Mouse (Mus musculus) v-Abl transformed pro-B cells (cell line): ENCODE results near the gene Hist1h4j.

Experiments used
- in situ Hi-C, 2 experiments: fragments of 400-800 bp; cut with MboI; formaldehyde crosslinking; loops; one replicate each; pipeline ENCODE4 v1.15.1; 2025; ENCODE audit not compliant: unreplicated experiment in 2 of 2

Hist1h4j gene

DNA sequence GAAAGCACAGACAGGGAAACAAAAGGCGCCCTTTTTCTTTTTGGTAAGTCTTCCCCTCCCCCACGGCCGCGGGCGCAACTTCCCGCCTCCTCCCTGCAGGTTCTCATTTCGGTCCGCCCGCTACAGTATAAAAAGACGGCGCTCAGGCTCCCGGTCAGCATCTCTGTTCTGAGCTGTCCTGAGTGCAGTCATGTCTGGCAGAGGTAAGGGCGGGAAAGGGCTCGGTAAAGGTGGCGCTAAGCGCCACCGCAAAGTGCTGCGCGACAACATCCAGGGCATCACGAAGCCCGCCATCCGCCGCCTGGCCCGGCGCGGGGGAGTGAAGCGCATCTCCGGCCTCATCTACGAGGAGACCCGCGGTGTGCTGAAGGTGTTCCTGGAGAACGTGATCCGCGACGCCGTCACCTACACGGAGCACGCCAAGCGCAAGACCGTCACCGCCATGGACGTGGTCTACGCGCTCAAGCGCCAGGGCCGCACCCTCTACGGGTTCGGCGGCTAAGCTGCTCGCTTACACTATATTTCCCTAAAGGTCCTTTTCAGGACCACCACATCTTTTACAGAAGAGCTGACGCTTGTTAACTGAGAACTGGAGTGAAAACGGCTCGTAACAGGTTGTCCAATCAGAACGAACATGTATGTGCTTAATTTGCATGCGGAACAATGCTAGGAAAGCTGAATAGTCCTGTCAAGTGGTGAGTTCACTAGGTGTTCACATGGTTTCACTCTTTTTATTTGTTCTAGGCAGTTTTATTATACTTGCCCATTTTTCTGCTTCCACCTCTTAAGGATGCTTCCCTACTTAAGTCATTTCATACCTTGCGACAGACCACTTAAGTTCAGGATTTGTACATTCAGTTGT lies at the start of gene Hist1h4j:
TSS of gene Hist1h4j (plus strand) at position 159 of the 862 bp plus-strand sequence.
- in situ Hi-C loops: loop anchor here (5.0 to 25.0 kb wide), 10 partner anchors 50 to 1648 kb away; partner anchors contain the start of genes Elmo1 (in 2 of the 2), Hist1h1b (in 1 of the 2), Hist1h2an (in 1 of the 2) and Hist1h2bp (in 1 of the 2)

DNA sequence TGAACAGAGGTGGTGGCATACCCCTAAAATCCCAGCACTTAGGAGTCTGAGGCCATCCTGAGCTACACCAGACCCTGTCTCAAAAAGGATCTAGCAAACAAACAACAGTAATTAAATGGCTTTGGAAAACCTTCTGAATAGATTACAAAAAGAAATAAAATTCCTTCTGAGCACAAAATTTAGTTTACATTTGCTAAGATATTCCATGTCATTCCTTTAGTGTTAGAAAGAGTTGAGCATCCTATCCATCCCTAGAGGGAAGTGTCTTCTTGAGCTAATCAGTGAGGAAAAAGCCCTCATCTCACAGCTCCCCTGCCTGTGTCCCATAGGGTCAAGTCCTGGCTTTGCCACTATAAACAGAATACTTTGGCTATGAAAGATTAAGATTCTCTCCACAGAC lies 37.1 kb upstream of the Hist1h4j start, which contains the start of gene Olfr1359:
TSS of gene Olfr1359 (plus strand) at position 301 of the 400 bp plus-strand sequence.
- in situ Hi-C loops: no loop called here

DNA sequence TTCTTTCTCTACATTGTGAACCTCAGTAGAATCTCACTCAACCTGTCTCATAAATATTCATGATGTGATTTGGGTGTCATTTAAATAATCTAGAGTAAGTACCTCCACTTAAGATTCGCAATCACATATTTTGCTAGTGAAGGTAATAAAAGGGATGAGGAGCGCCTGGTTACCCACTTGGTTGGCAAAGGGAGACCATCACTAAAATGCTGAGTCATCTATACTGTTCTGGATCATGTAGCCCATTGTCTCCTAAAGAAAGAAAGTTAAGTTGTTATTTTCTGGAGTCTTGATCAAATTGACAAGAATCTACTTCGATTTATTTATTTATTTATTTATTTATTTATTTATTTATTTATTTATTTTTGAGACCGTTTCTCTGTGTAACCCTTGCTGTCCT lies 28.2 kb upstream of the Hist1h4j start:
- in situ Hi-C loops: loop anchor here (10.0 to 25.0 kb wide), 3 partner anchors 194 to 1731 kb away; partner anchors contain the start of genes Gm11273 (in 1 of the 2) and Zkscan3 (in 1 of the 2)

DNA sequence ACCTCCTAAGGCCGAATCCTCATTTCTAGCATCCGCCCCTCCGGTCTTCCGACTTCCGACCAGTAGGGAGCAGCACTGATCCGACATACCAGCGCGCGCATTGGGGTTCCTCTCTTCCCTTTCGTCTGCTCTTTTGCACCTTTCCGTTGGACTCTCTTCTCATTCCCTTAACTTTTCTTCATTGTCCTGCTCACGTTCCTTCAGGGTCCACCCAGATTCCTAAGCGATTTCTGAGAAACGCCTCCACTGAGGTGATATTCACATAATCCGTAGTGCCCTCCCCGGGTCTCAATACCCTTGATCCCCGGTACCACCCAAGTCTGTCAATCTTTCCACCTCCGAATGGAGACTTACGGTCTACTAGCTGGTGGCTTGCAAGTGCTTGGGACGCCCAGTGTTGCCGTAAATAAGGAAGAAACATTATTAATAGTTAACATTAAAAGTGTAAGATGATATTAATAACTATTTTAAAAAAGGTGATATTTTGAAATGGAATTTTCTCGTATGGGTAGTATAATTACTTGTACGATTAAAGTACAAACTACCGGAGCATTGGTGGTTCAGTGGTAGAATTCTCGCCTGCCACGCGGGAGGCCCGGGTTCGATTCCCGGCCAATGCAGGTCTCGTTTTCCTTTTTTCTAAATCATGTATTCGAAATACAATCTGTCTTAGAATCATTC lies 24.7 kb upstream of the Hist1h4j start:
- in situ Hi-C loops: loop anchor here (5.0 to 25.0 kb wide), 9 partner anchors 75 to 1807 kb away; partner anchors contain the start of genes Gm11273 (in 1 of the 2), Hist1h1b (in 1 of the 2), Hist1h2an (in 1 of the 2) and Hist1h2bp (in 1 of the 2)

DNA sequence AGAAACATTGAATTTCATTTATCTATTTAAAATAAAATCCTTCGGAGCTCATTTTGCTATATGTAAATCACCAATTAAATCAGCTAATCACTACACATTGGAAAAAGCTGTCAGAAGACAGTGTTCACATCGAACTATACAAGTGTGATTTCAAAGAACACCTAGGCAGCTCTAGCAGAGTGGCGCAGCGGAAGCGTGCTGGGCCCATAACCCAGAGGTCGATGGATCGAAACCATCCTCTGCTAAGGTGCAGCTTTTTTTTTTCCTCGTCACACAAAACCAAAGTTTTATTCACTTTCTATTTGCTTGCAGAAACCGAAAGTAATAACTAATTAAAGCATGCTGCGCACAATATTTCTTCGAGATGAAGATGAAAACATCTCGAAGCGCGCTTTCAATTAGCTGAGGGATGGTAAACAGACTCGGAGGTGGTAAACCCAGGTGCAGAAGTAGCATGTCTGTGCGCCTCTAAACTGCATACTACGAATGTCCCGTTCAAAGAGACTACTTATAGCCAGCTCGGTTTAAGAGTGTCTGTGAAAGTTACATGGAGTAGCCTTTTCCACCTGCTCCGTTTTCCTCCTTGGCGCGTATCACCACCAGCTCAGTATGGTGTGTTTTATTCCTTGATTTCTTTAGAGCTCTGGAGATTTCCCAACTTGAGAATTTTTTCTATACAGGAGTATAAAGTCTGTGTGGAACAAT lies 23.9 kb upstream of the Hist1h4j start:
- in situ Hi-C loops: loop anchor here (5.0 to 25.0 kb wide), 9 partner anchors 74 to 1806 kb away; partner anchors contain the start of genes Gm11273 (in 1 of the 2), Hist1h1b (in 1 of the 2), Hist1h2an (in 1 of the 2) and Hist1h2bp (in 1 of the 2)

DNA sequence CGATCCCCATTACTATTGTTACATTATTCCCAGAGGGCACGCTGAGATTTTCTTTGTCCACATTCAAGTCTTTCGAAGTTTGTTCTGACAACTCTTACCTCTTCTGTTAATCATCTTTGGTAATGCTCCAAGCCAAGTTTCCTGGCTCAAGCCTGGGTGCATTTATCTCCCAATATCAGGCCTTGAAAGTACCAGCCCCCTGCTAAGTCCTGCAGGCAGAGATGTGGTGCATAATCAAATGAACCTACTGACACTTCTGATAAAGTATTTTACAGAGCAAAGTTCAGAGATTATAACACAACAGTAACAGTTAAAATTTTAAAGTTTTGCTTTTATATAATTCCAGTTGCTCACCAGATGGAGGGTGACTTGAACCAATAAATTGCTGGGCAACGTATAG lies 23.2 kb upstream of the Hist1h4j start:
- in situ Hi-C loops: loop anchor here (5.0 to 25.0 kb wide), 9 partner anchors 73 to 1806 kb away; partner anchors contain the start of genes Gm11273 (in 1 of the 2), Hist1h1b (in 1 of the 2), Hist1h2an (in 1 of the 2) and Hist1h2bp (in 1 of the 2)

DNA sequence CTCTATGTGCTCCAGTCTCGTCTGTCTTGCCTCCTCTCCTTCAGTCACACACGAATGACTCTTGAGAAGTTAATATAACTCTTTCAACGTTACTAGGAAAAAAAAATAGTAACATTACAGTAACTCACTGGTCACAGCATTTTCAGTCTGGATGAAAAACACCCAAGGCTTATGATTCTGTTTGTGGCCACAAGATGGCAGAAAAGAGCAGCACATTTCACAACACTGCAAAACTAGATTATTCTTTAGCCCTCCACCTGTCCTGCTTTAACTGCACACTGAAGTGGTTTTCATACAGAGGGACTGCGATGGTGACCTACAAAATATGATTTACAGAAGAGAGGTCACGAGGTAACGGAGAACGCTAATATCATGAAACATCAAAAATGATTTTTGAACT lies 20.1 kb upstream of the Hist1h4j start:
- in situ Hi-C loops: loop anchor here (5.0 to 25.0 kb wide), 9 partner anchors 70 to 1803 kb away; partner anchors contain the start of genes Gm11273 (in 1 of the 2), Hist1h1b (in 1 of the 2), Hist1h2an (in 1 of the 2) and Hist1h2bp (in 1 of the 2)

DNA sequence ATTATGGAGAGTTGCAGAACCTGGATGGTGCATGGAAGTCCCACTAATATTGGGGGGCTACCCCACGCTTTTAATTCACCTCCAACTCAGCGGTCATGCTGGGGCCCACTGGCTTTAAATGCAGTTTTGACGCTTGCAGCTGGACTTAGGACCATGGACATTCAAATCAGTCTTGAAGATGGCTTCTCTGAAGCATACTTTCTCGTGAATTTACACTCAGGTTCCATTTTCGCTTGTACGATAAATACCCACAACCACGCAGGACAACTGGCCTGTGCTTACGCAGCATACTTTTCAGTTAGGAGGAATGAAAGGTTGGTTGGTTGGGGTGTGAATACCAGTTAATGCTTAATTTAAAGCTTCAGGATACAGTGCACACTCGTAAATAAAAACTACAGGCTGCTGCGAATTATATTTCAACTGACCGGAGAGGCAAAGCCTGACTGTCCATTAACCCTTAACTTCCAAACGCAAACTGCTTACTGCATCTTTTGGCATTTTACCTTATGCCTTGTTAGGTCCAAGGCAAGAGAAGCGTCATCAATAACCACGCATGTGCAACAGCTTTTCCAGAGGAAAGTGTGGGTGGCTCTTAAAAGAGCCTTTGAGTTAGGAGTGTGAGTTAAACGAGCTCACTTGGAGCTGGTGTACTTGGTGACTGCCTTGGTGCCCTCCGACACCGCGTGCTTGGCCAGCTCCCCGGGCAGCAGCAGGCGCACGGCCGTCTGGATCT lies 19.6 kb upstream of the Hist1h4j start:
- in situ Hi-C loops: loop anchor here (10.0 to 25.0 kb wide), 5 partner anchors 70 to 1722 kb away; partner anchors contain the start of genes Gm11273 (in 1 of the 2), Hist1h1b (in 1 of the 2), Hist1h2an (in 1 of the 2) and Hist1h2bp (in 1 of the 2)

DNA sequence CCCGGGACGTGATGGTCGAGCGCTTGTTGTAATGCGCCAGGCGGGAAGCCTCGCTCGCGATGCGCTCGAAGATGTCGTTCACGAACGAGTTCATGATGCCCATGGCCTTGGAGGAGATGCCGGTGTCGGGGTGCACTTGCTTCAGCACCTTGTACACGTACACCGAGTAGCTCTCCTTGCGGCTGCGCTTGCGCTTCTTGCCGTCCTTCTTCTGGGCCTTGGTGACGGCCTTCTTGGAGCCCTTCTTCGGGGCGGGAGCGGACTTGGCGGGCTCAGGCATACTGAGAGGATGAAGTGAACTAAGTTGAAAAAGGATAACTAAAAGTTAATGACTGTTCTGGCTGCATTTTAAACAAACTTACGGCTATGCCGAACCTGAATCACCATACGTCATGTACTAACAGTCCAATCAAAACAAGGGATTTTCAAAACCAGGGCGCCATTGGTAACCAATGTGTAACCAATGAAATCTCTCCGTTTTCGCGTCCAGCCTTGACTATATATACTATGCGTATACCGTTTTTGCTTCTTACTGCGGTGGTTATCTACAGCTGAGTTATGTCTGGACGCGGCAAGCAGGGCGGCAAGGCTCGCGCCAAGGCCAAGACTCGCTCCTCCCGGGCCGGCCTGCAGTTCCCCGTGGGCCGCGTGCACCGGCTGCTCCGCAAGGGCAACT lies 18.9 kb upstream of the Hist1h4j start, which contains the start of the genes Hist1h2bl and Hist1h2ai:
TSS of gene Hist1h2bl (minus strand) at position 280 of the 676 bp plus-strand sequence.
TSS of gene Hist1h2ai (plus strand) at position 559 of the 676 bp plus-strand sequence.
- in situ Hi-C loops: loop anchor here (10.0 to 25.0 kb wide), 5 partner anchors 69 to 1721 kb away; partner anchors contain the start of genes Gm11273 (in 1 of the 2), Hist1h1b (in 1 of the 2), Hist1h2an (in 1 of the 2) and Hist1h2bp (in 1 of the 2)

DNA sequence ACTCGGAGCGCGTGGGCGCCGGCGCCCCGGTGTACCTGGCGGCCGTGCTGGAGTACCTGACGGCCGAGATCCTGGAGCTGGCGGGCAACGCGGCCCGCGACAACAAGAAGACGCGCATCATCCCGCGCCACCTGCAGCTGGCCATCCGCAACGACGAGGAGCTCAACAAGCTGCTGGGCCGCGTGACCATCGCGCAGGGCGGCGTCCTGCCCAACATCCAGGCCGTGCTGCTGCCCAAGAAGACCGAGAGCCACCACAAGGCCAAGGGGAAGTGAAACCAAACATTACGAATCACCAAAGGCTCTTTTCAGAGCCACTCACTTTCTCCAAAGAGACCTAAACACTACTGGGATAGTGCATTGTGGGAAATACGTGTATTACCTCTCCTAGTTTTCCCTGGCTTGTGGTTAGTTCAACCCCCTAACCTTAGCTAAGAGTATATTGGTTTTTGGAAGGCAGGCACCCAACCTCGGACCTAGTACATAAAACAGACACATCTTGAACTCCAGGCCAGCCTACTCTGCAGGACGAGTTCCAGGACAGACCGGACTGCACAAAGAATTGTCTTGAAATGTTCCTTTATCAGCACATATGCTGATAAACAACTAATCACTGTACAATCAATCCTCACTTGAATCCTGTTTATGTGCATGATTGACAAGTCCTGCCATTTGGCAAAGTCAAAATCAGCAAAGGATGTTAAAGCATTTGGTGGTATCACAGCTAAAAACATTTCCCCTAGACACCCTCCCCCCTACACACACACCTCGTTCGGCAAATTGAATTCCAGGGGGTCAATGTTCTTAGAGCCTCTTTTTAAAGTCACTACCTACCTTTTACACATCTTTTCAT lies 18.1 kb upstream of the Hist1h4j start:
- in situ Hi-C loops: loop anchor here (10.0 to 25.0 kb wide), 5 partner anchors 68 to 1721 kb away; partner anchors contain the start of genes Gm11273 (in 1 of the 2), Hist1h1b (in 1 of the 2), Hist1h2an (in 1 of the 2) and Hist1h2bp (in 1 of the 2)

DNA sequence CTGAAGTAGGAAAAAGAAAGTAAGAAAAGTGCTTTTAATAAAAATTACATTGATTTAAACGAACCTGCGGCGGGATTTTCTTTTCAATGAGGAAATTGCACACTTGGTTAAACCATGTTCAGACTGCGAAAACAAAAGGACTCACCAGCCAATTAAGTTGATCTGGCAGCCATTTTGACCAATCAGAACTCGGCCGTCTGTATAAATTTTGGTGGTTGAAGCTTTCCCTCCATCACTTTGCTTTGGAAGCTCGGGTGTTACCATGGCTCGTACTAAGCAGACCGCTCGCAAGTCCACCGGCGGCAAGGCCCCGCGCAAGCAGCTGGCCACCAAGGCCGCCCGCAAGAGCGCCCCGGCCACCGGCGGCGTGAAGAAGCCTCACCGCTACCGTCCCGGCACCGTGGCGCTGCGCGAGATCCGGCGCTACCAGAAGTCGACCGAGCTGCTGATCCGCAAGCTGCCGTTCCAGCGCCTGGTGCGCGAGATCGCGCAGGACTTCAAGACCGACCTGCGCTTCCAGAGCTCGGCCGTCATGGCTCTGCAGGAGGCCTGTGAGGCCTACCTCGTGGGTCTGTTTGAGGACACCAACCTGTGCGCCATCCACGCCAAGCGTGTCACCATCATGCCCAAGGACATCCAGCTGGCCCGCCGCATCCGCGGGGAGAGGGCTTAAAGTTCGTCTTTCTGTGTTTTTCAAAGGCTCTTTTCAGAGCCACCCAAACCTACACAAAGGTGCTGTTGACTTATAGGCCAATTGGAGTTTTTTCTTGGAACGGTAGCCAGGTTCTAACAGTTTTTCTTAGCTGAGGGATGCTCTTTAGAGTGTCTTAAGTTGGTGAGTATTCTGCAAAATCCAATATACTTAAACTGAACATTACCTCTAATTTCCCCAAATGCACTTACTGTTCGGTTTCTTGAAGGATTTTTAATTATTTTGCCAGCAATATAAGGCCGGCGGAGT lies 17.2 kb upstream of the Hist1h4j start, which contains the start of gene Hist1h3h:
TSS of gene Hist1h3h (plus strand) at position 263 of the 961 bp plus-strand sequence.
- in situ Hi-C loops: loop anchor here (10.0 to 25.0 kb wide), 5 partner anchors 67 to 1720 kb away; partner anchors contain the start of genes Gm11273 (in 1 of the 2), Hist1h1b (in 1 of the 2), Hist1h2an (in 1 of the 2) and Hist1h2bp (in 1 of the 2)

DNA sequence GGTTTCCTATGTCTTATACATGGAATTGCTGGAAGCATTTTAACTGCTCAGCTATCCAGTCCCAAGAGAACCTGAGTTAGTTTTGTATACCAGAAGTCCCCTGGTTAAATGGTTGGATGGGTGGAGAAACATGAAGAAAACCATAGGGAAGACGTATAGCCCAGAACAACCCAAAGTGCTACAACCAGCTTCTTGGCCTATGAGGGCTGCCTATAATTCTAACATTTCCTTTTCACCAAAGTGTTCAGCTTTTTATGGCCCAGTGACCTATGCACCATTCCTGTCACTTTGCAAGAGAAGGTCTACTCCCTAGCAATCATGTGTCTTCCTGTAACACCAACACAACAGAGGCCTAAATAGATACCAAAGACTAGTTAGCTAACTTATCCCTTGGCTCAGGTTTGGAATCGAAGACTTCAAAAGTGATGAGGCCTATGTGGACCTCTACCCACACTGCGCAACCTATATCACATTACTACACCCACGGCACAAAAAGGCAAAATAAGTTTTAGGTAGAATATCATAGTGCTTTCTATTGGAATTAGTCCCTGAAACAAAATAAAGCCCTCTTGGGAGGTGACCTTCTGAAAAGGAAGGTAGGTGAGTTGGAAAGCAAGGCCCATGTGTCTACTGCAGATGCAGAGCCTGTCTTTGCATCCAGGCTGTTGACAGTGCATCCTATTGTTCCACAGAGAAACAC lies 16.3 kb upstream of the Hist1h4j start:
- in situ Hi-C loops: loop anchor here (10.0 to 25.0 kb wide), 5 partner anchors 66 to 1719 kb away; partner anchors contain the start of genes Gm11273 (in 1 of the 2), Hist1h1b (in 1 of the 2), Hist1h2an (in 1 of the 2) and Hist1h2bp (in 1 of the 2)

DNA sequence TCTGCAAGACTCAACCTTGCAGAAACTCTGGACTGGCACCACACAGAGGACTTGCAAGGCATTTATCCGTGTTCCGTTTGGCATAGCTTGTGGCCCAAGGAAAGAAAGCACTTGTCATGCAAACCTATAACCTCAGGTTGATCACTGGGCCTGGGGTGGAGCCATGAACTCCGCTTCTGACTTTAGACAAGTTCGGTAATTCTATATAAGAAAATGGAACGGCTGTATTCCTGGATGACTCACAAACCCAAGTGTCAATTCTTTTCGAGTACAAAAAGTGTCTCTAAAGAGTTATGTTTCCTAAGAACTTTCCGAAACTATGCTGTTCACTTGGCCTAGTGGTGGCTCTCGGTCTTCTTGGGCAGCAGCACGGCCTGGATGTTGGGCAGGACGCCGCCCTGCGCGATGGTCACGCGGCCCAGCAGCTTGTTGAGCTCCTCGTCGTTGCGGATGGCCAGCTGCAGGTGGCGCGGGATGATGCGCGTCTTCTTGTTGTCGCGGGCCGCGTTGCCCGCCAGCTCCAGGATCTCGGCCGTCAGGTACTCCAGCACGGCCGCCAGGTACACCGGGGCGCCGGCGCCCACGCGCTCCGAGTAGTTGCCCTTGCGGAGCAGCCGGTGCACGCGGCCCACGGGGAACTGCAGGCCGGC lies 13.6 kb upstream of the Hist1h4j start:
- in situ Hi-C loops: loop anchor here (5.0 to 25.0 kb wide), 3 partner anchors 209 to 1716 kb away; partner anchors contain the start of gene Gm11273 (in 1 of the 2)

DNA sequence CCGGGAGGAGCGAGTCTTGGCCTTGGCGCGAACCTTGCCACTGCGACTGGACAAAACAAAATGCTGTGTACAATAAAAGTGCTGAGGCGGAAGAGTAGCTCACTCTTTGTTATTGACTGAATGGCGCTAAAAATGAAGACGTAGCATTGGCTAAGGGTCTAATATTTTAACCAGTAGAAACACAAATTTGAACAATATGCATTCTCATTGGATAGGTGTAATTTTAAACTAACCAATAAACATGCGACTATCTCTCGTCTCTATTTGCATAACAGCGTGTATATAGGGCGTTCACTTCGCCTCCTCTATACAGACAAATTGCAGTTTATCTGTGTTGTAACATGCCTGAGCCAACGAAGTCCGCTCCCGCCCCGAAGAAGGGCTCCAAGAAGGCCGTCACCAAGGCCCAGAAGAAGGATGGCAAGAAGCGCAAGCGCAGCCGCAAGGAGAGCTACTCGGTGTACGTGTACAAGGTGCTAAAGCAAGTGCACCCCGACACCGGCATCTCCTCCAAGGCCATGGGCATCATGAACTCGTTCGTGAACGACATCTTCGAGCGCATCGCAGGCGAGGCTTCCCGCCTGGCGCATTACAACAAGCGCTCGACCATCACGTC lies 13.0 kb upstream of the Hist1h4j start, which contains the start of gene Hist1h2bm:
TSS of gene Hist1h2bm (plus strand) at position 288 of the 616 bp plus-strand sequence.
- in situ Hi-C loops: loop anchor here (5.0 to 25.0 kb wide), 3 partner anchors 210 to 1715 kb away; partner anchors contain the start of gene Gm11273 (in 1 of the 2)
